Mouse (Mus musculus): ENCODE results near the gene Npm3.

GRCm38 (mm10) chr19:45734191-45734590 lies 15.2 kb downstream of the Npm3 start:
- TF ChIP-seq CTCF (IDR thresholded peaks at IDR 0.05; ENCODE audit: low read depth, low read length) (no peak), POLR2A (IDR thresholded peaks at IDR 0.05; ENCODE audit: insufficient read depth, low read length) (no peak)

Measured in ES-Bruce4 (cell line).